Mouse (Mus musculus) thymus, postnatal 10 days (tissue): ENCODE data around the gene Guca1b.
"Not testable (repeated sequence)": the region's sequence is repeated elsewhere in the genome, so short reads cannot be mapped to it uniquely, and the experiment has no call there.

Experiments used
- DNase-seq, 2 experiments: peaks; one replicate each; pipeline ENCODE4 v3.0.0; 2021; ENCODE audit warnings: low spot score in 2 of 2

Guca1b gene

DNA sequence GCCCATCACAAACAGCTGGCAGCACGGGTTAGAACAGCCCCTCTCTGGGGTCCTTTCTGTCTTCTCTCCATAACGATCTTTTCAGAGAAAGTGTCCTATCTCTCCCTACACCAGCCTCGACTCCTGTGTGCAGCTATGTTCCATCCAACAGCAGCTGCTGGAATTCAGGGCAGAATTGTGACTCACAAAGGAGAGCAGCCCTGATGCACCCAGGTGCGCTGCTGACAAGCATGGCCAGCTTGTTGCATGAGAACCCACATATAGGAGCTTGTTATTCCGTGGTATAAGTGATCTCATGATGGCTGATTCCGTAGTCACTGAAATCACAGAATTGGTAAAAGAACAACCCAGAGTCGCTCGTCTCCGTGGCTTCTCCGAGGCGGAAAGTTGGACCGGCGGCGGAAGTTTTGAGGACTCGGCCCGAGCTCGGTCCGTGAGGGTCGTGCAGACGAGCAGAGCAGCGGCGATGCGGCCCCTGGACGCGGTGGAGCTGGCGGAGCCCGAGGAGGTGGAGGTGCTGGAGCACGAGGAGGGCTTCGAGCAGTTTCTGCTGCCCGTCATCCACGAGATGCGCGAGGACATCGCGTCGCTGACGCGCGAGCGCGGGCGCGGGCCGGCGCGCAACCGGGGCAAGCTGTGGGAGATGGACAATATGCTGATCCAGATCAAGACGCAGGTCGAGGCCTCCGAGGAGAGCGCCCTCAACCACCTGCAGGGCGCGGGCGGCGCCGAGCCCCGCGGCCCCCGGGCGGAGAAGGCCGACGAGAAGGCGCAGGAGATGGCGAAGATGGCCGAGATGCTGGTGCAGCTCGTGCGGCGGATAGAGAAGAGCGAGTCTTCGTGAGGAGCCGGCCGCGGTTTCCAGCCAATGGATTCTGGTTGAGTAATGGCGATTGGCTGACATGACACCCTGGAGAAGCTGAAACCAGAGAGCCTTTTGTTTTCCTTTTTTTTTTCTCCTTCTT lies 25.0 kb downstream of the Guca1b start:
- peak in 1 of 2 experiments; percentile 12 for DNase-seq

DNA sequence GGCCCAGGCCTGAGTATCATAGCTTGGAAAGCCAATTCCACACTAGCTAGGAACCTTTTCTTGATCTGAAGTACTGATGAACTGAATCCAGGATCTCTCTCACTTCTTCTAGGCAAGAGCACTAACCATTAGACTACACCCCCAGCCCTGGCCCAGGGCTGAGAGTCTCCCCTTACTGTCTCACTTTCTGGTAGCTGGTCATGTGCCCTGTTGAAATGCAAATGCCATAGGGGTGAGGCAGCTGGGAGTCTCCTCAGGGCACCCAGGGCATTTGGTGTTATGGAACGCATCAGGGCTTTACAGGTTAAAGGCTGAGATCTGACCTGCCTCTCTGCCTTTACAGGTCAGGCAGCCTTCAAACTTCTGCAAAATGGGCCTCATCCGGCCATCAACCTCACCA lies 35.0 kb downstream of the Guca1b start:
- no peak for DNase-seq

DNA sequence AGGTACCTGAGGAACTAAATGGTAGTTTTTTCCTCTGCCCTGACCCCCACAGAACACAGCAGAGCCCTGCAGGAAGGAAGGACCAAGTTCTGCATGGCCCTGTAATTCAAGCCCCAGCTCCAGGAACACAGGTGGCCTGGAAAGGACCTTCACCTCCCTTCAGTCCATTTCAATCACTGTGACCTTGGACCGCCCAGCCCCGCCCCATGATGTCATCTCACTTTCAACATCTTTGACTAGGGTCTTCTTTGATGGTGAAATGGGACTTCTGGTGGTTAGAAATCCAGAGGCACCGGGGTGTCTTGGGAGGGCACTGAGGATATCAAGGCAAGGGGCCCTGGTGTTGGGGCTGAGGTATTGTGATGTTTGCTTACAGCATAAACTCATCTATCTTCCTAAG lies 36.4 kb downstream of the Guca1b start:
- DNase-seq, result no peak

DNA sequence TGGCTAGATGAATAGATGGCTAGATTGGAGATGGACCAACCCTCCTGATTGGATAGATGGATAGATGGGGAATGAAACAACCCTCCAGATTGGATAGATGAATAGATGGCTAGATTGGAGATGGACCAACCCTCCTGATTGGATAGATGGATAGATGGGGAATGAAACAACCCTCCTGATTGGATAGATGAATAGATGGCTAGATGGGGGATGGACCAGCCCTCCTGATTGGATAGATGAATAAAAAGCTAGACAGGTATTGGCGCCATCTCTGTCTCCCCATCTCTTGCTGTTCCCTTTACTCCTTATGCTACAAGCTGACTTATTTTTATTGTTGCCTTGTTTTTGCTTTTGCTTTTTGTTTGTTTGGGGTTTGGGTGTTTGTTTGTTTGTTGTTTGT lies 37.4 kb downstream of the Guca1b start:
- DNase-seq, result not testable (repeated sequence)

DNA sequence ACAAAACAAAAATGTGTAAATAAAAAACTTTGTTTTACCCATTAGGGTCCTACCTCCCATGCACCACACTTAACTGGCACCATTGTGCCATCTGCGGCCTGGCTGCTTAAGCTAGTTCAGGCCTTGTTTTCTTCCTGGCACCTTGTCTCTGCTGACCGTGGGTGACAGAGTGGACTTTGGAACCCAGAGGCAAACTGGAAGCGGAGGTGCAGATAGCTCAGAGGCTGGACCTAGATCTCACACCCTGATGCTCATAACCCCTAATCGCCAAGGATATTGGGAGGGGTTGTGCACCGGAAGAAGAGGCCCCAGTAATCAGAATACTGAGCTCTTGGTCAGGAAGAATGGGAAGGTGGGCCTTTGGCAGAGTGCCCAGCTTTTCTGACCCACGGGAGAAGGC lies 39.0 kb downstream of the Guca1b start:
- no peak for DNase-seq

DNA sequence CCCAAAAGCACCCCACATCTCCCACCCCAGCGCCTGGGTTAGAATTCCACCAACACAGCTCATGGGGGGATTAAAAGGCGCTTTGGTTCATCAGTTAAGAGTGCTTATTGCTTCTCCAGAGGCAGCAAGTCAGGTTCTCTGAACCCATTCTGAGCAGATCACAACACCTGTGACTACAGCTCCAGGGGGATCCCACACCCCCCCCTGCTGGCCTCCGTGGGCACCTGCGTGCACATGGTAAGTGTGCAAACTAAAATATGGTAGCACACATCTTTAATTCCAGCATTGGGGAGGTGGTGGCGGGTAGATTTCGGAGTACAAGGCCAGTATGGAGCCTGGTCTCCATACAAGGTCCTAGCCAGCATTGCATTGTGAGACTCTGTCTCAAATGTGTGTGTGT lies 42.1 kb downstream of the Guca1b start:
- DNase-seq, result peak in 1 of 2 experiments; percentile 41

DNA sequence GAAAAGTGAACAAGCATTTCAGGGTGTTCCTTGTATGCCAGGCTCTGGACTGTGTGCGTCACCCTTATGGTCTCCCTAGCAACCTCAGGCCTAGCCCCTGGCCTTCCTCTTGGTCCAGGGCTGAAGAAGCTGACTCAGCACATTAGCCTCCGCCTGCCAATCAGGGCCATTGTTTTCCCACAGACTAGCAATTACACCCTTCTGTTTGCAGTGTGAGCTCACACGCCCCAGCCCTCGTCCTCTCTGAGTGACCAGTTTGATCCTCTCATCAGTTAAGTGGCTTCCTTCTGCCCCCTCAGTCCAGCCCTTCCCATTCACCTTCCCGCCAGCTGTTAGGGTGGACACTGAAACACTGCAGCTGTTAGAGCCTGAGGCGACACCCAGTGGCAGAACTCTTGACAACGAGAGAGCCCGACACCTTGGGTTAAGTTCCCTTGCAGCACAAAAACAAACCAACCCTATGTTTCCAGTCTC lies 43.7 kb downstream of the Guca1b start:
- DNase-seq, result no peak

DNA sequence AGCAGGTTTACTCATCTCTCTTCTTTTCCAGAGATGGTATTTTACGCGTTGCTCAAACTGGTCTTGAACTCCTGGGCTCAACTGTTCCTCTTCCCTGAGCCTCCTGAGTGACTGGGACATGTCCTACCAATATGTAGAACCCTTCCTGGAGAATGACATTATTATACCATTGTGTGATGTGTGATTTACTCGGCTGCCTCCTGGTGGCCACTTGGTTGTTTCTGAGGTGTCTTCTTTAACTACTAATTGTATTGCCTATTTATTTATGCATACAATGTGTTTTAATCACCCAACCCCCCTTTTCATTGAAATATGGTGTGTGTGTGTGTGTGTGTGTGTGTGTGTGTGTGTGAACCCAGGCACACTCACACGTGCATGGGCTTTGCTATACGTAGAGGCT lies 45.6 kb downstream of the Guca1b start:
- no peak for DNase-seq

DNA sequence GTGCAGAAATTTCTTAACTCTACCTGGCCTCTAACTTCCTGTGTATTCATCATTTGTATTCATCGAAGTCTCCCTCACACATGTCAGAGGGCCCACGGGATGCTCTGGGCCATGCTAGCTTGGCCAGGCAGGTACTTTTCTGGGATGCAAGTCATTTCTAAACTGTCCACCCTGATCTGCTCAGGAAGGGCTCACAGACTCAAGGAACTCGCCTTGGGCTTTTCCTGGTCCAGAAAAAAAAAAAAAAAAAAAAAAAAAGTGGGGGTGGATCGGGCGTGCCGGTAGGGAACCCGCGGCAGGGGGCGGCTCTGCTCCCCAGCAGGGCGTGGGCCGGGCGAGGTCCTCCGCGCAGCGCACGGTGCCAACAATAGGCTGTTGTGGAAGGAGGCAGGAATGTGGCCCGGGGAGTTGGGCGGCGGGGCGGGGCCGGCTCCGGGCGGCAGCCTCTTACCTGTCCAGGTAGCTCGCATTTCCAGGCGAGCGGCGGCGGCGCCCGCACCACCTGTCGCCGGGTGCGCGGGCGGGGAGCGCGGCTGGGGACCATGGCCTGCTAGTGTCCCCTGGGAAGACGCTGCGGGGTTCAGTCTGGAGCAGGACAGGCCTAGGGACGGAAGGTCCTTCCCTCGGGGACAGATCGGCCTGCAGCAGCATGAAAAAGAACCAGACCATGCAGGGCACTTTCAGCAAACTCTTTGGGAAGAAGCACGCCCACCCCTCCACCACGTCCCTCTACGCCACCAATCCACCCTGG lies 51.1 kb downstream of the Guca1b start, which contains the start of gene AI661453:
Gene AI661453 (plus strand): TSS at position 460 of the 751 bp plus-strand sequence.
- peak in 1 of 2 experiments; percentile 9 for DNase-seq

DNA sequence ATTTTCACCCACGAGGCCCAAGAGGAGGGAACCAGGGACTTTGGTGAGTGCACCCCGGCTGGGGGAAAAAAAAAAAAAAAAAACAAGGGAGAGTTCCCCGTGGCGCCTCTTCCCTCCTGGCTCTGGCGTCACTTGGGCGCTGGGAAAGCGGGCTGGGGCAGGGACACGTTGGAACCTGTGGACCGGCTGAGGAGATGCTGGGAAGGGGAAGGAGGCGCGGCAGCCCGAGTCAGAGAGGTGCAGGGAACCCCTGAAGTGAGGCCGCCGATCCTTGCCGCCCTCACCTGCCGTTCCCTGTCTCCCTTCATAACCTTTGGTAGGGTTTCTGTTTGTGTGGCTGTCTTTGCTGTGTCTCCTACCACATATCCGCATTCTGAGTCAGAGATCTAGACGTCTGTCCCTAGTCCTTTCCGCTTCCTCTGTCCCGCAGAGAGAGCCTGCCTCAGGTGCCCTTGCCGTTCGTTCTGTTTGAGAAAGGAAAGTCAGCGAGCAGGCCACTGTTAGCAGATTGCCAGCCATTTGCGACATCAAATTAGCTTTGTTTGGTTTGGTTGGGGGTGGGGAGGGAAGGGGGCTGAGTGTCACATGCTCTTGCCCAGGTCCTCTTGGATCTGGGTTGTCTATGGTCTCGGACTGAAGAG lies 51.8 kb downstream of the Guca1b start, which contains the start of gene 1700001C19Rik:
Gene 1700001C19Rik (minus strand): TSS at position 470 of the 641 bp plus-strand sequence.
- peak in 1 of 2 experiments; percentile 14 for DNase-seq

DNA sequence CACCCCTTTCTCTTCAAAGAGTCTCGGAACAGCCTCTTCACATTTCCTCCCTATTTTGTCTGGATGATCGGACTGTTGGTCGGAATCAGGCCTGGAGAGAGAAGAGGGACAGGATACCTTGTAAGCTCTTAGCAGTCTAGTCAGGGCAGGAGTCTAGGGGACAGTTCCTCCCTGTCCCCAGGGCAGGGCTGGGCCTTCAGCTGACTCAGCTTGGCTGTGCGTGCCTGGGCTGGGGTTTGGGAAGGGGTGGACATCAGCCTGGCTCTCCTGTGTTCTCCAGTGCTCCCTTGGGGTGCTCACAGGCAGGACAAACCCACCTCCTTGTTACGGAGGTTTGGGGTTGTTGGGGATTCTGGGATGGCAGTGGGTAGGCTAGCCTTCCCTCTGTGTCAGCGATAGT lies 53.4 kb downstream of the Guca1b start:
- no peak for DNase-seq

DNA sequence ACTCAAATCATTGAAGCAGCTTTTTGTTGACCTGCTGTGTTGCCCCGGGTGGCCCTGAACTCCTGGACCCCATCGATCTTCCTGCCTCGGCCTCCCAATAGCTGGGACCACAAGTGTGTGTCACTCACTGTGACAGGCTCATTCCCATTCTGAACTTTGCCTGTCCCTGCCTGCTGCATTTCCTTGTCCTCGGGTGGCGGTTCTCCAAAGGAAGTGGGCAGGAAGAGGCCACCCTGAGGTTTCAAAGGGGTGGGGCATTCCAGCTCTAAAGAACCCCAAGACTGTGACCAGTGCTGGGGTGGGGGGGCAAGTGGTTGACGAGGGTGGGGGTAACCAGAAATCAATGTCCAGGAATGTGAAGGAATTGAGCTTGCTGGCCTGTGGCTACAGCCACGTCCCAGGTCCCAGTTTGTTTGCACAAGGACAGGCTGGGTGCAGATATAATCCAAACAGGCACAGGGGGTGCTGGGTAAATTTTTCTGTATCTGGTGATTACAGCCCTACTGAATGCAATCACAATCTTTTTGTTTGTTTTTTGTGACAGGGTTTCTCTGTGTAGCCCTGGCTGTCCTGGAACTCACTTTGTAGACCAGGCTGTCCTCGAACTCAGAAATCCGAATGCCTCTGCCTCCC lies 54.3 kb downstream of the Guca1b start:
- no peak for DNase-seq

DNA sequence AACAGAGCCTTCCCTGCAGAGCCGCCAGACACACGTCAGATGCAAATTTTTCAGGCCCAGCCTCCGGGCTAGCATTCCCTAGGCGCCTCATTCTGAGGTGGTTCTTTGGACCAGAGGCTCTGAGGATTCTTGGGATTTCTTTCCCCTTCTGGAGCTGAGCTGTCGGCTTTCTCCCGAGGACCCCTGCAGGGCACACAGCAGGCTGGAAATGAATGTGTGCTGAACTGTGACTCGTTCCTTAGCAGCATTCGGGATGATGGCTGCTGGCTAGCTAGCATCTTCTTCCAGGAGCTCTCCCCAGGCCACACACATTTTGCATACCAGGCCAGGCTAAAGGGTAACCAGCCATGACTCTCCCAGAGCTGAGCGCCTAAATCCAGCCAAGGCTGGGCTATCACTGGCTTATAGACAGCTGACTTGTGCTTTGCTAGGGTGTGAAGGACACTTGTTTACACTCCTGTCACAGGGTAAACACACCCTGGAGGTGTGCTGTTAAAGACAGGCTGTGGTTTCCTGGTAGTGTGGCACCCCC lies 55.2 kb downstream of the Guca1b start:
- DNase-seq, result no peak

DNA sequence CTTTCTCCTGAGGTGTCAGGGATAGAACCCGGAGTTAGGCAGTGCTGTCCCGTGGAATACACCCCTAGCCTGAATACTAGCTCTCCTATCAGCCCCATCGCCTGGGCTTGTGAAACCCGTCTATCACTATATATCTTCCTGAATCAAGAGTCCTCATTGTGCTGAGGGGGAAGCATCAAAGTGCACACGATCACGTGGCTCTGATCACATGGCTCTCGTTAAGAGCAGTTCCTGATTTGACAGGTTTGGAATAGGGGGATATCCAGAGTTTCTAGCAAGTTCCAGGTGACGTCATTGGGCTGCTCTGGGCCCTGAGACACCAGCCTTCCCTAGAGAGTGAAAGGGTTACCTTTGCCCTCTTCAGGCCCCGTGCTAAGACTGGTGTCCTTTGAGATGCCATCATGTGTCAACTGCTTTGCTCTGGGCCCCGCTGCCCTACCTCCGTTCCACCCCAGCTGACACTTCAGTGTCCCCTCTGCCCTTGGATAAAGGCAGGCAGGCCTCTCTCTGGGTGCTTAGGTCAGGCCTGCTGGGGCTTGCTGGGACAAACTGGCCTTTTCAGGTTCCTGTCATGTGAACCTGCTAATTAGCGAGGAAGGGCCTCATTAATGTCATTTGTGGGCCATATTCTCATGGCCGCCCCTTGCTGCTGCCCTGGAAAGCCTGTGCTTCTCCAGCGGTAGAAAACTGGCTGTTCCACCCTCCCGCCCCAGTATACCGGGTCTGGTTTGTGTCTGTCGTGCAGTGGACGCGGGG lies 56.3 kb downstream of the Guca1b start:
- no peak for DNase-seq

DNA sequence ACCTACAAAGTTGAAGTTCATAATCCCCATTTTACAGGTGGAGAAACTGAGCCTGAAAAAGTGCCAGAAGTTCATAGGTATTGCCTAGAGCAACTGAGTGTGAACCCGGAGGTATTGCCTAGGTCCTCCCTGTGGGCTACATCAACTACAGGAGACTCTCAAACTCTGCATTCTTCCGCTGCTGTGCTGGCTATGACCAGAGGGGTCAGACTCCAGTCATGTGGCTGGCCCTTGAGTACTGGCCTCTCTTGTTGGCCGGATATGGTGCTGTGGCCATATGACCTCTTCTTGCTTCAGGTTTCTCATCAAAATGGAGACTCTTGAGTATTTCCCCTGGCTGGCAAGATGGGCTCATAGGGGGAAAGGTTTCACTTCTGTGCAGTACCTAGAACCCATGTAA lies 57.1 kb downstream of the Guca1b start:
- DNase-seq, result no peak
